Mouse (Mus musculus) liver, embryonic 11.5 days (tissue): ENCODE results near the gene Kirrel. TPM values are rescaled to one million over a fixed set of nuclear protein-coding genes. Genes with fewer than 3 reads are reported as not detected.

Experiments used
- ATAC-seq: fragments of 200-750 bp; cut with Nextera tagmentation; replicated peaks from 2 replicates; pipeline ENCODE4 v1.8.0; 2017; ENCODE audit warnings: moderate number of reproducible peaks, mild to moderate bottlenecking, moderate TSS enrichment, moderate library complexity; ENCODE audit not compliant: low FRiP score
- DNase-seq: peaks from one replicate; pipeline ENCODE4 v3.0.0-alpha.2; 2017; ENCODE audit warnings: low spot score
- H3K27ac ChIP-seq: fragments of 300-500 bp; sonication (generic); 2 replicates; pipeline ENCODE4 v1.5.1; 2014; ENCODE audit warnings: mild to moderate bottlenecking, low read depth, low read length, control low read depth
- H3K27me3 ChIP-seq: fragments of 300-500 bp; sonication (generic); replicated peaks from 2 replicates; pipeline ENCODE4 v1.6.1; 2014; ENCODE audit warnings: low read length, mixed read lengths; ENCODE audit not compliant: control insufficient read depth, insufficient read depth
- H3K36me3 ChIP-seq: fragments of 300-500 bp; sonication (generic); 2 replicates; pipeline ENCODE4 v1.6.1; 2014; ENCODE audit warnings: mild to moderate bottlenecking, low read length, moderate library complexity, mixed read lengths; ENCODE audit not compliant: control insufficient read depth, insufficient read depth
- H3K4me1 ChIP-seq: fragments of 300-500 bp; sonication (generic); replicated peaks from 2 replicates; pipeline ENCODE4 v1.6.1; 2014; ENCODE audit warnings: low read length, mixed read lengths; ENCODE audit not compliant: control insufficient read depth, insufficient read depth
- H3K4me2 ChIP-seq: fragments of 300-500 bp; sonication (generic); 2 replicates; pipeline ENCODE4 v1.6.1; 2014; ENCODE audit warnings: mild to moderate bottlenecking, control low read depth, moderate library complexity
- H3K4me3 ChIP-seq: fragments of 300-500 bp; sonication (generic); 2 replicates; pipeline ENCODE4 v1.5.1; 2014; ENCODE audit warnings: low read depth, low read length, control low read depth
- H3K9ac ChIP-seq: fragments of 300-500 bp; sonication (generic); 2 replicates; pipeline ENCODE4 v1.6.1; 2014; ENCODE audit warnings: low read depth, low read length, control low read depth
- H3K9me3 ChIP-seq: fragments of 300-500 bp; sonication (generic); 2 replicates; pipeline ENCODE4 v1.6.1; 2016; ENCODE audit warnings: low read length, inconsistent platforms, mixed read lengths; ENCODE audit not compliant: control insufficient read depth
- WGBS: fragments of 180-500 bp; shearing (Covaris S2); extraction: QIAGEN DNeasy Blood & Tissue Kit; methylation state at CpG from one replicate; pipeline ENCODE4 v1.1.7; 2014; 5-methylcytosine and 5-hydroxymethylcytosine counted together
- polyA plus RNA-seq: library from polyadenylated mRNA; unstranded; fragments of >200 nt; fragmentation: Nextera tagmentation; extraction: Ambion mirVana; gene quantifications from 2 replicates; pipeline ENCODE4 v1.2.1, GENCODE M21; 2014

Gene Kirrel
- polyA plus RNA-seq, 1 experiment from 2014 or later = 3.6 TPM

- H3K4me3 ChIP-seq = no peak overlapping the region
- ATAC-seq (no peak), DNase-seq (no peak)
- H3K4me2 ChIP-seq = no peak overlapping the region
- no peaks in the 10 kb centered on the region for H3K9me3 ChIP-seq
- no peaks in the 10 kb centered on the region for H3K36me3 ChIP-seq
- H3K27me3 ChIP-seq = no peaks in the 10 kb centered on the region
- peaks cover 2% of the 10 kb centered on the region; the same call in 1 of the 2 replicates for H3K4me1 ChIP-seq
- H3K27ac ChIP-seq = no peak overlapping the region
- no peak overlapping the region for H3K9ac ChIP-seq
These were observed 39.6 kb downstream of the Kirrel start for GRCm38 (mm10) chr3:87134951-87135350.

- WGBS = 53% methylated on average over 11 of the region's 11 CpGs
- ATAC-seq (no peak), DNase-seq (no peak)
- H3K4me3 ChIP-seq = no peak overlapping the region
- H3K9me3 ChIP-seq = no peaks in the 10 kb centered on the region
- no peak overlapping the region for H3K27ac ChIP-seq
- H3K9ac ChIP-seq = no peak overlapping the region
- H3K4me2 ChIP-seq = no peak overlapping the region
- H3K4me1 ChIP-seq = peaks cover 2% of the 10 kb centered on the region; the same call in 1 of the 2 replicates
- no peaks in the 10 kb centered on the region for H3K27me3 ChIP-seq
- H3K36me3 ChIP-seq = no peaks in the 10 kb centered on the region
These were observed 42.7 kb downstream of the Kirrel start for GRCm38 (mm10) chr3:87131694-87132347.

GRCm38 (mm10) chr3:87130933-87131332, 43.6 kb downstream of the Kirrel start:
- Histone ChIP-seq H3K4me2 (no peak overlapping the region), H3K4me1 (peaks cover 2% of the 10 kb centered on the region; the same call in 1 of the 2 replicates), H3K4me3 (no peak overlapping the region), H3K27me3 (no peaks in the 10 kb centered on the region), H3K27ac (no peak overlapping the region), H3K36me3 (no peaks in the 10 kb centered on the region), H3K9me3 (no peaks in the 10 kb centered on the region), H3K9ac (no peak overlapping the region)
- DNase-seq = no peak
- ATAC-seq = no peak
- 54% methylated on average over 6 of the region's 6 CpGs for WGBS

DNA sequence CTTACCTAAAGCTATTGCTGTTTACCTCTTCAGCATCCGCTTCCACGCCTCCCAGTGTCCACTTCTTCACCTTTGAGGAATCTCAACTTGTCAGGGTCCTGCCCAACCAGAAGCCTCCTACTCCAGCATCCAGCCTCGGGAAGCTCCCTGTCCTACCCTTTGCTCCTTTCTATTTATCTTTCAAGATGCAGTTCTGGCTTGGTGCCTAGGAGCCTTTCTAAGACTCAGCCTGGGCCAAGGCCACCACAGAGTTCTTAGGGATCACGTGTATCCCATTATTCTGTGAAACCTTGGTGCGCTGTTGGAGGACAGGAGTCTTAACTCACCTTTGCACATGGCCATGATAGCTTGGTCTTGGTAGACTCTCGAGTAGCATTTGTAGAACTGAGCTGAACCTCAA, 50.8 kb downstream of the Kirrel start:
- Histone ChIP-seq H3K27me3 (no peaks in the 10 kb centered on the region), H3K4me1 (no peaks in the 10 kb centered on the region), H3K4me2 (no peak overlapping the region), H3K9me3 (no peaks in the 10 kb centered on the region), H3K27ac (no peak overlapping the region), H3K36me3 (no peaks in the 10 kb centered on the region), H3K9ac (no peak overlapping the region), H3K4me3 (no peak overlapping the region)
- WGBS = 83% methylated on average over 6 of the region's 6 CpGs
- ATAC-seq (no peak), DNase-seq (no peak)

- H3K27me3 ChIP-seq = no peaks in the 10 kb centered on the region
- no peak overlapping the region for H3K4me3 ChIP-seq
- no peaks in the 10 kb centered on the region for H3K36me3 ChIP-seq
- WGBS = 84% methylated on average over 9 of the region's 9 CpGs
- no peak for DNase-seq
- H3K9me3 ChIP-seq = no peaks in the 10 kb centered on the region
- no peak for ATAC-seq
- no peak overlapping the region for H3K4me2 ChIP-seq
- H3K4me1 ChIP-seq = peaks cover 6% of the 10 kb centered on the region; the same call in 1 of the 2 replicates
- H3K27ac ChIP-seq = no peak overlapping the region
- H3K9ac ChIP-seq = no peak overlapping the region
These were observed 56.3 kb downstream of the Kirrel start for GRCm38 (mm10) chr3:87118214-87118613.

DNA sequence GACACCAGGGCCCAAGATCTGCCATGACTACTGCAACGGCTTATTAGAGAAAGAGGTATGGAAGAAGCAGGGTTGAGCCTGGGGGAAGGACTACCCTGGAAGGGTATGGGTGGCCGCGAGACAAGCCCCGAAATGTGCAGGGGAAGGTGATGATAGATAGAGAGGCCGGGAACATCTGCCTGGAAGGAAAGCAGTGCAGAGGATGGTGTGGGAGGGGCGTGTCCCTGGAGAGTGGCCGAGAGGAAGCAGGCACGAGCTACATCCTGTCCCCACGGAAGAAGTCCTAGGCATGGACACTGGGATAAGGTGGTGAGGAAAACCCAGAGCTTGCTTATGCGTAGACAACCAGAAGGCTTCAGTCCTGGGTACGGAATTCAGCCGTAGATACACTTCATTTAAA, 56.9 kb downstream of the Kirrel start:
- ATAC-seq = no peak
- Histone ChIP-seq H3K27ac (no peak overlapping the region), H3K36me3 (no peaks in the 10 kb centered on the region), H3K9ac (no peak overlapping the region), H3K4me2 (no peak overlapping the region), H3K9me3 (no peaks in the 10 kb centered on the region), H3K4me1 (peaks cover 6% of the 10 kb centered on the region; the same call in 1 of the 2 replicates), H3K27me3 (no peaks in the 10 kb centered on the region), H3K4me3 (no peak overlapping the region)
- no peak for DNase-seq
- 54% methylated on average over 12 of the region's 12 CpGs for WGBS

GRCm38 (mm10) chr3:87115726-87116540, 58.6 kb downstream of the Kirrel start:
- Histone ChIP-seq H3K9me3 (no peaks in the 10 kb centered on the region), H3K27ac (no peak overlapping the region), H3K4me1 (peaks cover 6% of the 10 kb centered on the region; the same call in 1 of the 2 replicates), H3K4me3 (no peak overlapping the region), H3K4me2 (no peak overlapping the region), H3K9ac (no peak overlapping the region), H3K27me3 (no peaks in the 10 kb centered on the region), H3K36me3 (no peaks in the 10 kb centered on the region)
- no peak for DNase-seq
- 79% methylated on average over 6 of the region's 6 CpGs for WGBS
- no peak for ATAC-seq

DNA sequence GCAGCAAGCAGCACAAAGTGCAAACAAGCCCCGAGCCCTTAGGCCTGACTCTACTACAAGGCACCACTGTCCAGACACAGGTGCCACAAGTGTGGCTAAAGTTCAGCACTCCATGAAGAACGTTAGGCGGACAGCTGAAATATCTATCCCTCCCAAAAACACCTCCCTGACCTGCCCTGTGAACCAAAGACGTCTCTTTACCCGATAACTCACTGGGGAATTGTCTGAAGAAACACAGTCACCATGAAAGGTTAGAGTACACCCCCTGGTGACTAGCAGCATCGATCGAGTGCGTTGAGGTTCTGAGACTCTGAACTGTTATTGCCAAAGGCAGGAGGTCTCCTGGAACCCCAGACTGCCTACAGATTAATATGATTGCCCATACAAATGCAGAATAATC, 59.3 kb downstream of the Kirrel start:
- 73% methylated on average over 8 of the region's 8 CpGs for whole genome bisulfite sequencing
- no peak overlapping the region for H3K4me2 ChIP-seq
- H3K4me1 ChIP-seq = peaks cover 6% of the 10 kb centered on the region; the same call in 1 of the 2 replicates
- H3K36me3 ChIP-seq = no peaks in the 10 kb centered on the region
- H3K9ac ChIP-seq = no peak overlapping the region
- ATAC-seq (no peak), DNase-seq (no peak)
- no peaks in the 10 kb centered on the region for H3K9me3 ChIP-seq
- H3K4me3 ChIP-seq = no peak overlapping the region
- no peak overlapping the region for H3K27ac ChIP-seq
- H3K27me3 ChIP-seq = no peaks in the 10 kb centered on the region
